Mouse (Mus musculus): Measurements from ENCODE around the gene Rnase2a.
"Not testable (repeated sequence)": the region's sequence is repeated elsewhere in the genome, so short reads cannot be mapped to it uniquely, and the experiment has no call there.

GRCm38 (mm10) chr14:51237488-51237887 lies 18.4 kb downstream of the Rnase2a start:
- not testable (repeated sequence) for TF ChIP-seq HCFC1 (IDR thresholded peaks at IDR 0.05; ENCODE audit: low read depth, low read length); CTCF (conservative IDR thresholded peaks at IDR 0.05 in 1 of 2, IDR thresholded peaks at IDR 0.05 in 1 of 2; ENCODE audit: low read depth in 2 of 2, low read length in 2 of 2); POLR2A (IDR thresholded peaks at IDR 0.05; ENCODE audit: low read depth, low read length); NRF1 (IDR thresholded peaks at IDR 0.05; ENCODE audit: low read depth, low read length); RCOR1 (conservative IDR thresholded peaks at IDR 0.05; ENCODE audit: low read depth, low read length); KAT2A (IDR thresholded peaks at IDR 0.05; ENCODE audit: insufficient replicate concordance, low read length)
- peak; percentile 87 for TF ChIP-seq EP300 (IDR thresholded peaks at IDR 0.05; ENCODE audit: low read length)

Data from CH12.LX (cell line).